Mouse (Mus musculus): ENCODE data around the gene Skint3.
"Not testable (repeated sequence)": the region's sequence is repeated elsewhere in the genome, so short reads cannot be mapped to it uniquely, and the experiment has no call there.

The Skint3 gene

DNA sequence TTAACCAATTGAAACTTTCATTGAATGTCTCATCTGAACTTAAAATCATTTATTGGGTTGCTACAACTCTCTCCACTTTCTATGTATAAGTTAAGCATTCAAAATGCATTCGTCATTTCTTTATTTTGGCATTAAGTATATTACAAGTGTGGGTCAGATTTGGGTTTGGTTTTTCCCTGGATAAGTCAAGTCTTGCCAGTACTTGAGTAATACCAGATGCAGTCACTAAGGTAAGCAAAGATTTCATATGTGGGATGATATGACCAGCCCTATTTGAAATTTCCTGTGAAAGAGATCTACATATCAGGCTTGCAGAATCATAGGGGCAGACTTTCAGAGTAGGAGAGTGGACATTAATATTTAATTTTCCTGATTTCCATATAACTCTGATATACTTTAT, at the start of gene Skint3:
TSS of gene Skint3 (plus strand) at position 301 of the 400 bp plus-strand sequence.
- no peak for DNase-seq (ENCODE audit: low spot score in 2 of 2)

- no peak for DNase-seq (ENCODE audit: low spot score in 2 of 2)
Observed at GRCm38 (mm10) chr4:112243416-112243815, 11.4 kb downstream of the Skint3 start.

DNA sequence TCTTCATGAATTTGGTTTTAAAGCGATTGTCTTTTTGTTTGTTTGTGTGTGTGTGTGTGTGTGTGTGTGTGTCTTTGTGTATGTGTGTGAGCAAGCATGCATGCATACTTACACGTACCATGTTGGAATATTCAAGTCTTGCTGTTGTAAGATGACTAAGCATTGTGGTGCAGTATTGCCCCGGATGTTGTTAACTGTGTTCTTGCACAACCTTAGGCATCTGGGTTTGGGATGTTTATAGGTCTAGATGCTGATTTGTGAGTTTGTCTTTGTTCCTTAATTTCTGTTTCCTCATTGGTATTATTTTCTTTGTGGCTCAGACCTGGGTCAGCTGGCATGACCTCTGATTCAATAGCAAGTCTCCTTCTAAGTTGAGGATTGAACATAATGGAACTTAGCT, 11.9 kb downstream of the Skint3 start:
- DNase-seq (ENCODE audit: low spot score in 2 of 2) = no peak

DNA sequence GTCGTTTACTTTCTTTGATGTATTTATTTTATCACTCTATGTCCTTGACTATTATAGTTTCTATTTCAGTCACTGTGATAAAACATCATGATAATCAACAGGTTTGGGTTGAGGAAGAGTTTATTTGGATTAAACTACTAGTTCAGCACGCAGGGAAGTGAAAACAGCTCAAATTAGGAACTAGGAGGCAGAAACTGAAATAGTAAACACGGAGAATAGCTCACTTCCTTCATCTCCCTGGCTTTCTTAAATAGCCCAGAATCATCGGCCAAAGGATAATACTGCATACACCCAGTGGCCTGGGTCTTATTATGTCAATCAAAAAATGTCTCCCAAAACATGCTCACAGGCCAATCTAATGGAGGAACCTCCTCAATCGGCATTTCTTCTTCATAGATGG, 24.0 kb downstream of the Skint3 start:
- no peak for DNase-seq (ENCODE audit: low spot score in 2 of 2)

DNA sequence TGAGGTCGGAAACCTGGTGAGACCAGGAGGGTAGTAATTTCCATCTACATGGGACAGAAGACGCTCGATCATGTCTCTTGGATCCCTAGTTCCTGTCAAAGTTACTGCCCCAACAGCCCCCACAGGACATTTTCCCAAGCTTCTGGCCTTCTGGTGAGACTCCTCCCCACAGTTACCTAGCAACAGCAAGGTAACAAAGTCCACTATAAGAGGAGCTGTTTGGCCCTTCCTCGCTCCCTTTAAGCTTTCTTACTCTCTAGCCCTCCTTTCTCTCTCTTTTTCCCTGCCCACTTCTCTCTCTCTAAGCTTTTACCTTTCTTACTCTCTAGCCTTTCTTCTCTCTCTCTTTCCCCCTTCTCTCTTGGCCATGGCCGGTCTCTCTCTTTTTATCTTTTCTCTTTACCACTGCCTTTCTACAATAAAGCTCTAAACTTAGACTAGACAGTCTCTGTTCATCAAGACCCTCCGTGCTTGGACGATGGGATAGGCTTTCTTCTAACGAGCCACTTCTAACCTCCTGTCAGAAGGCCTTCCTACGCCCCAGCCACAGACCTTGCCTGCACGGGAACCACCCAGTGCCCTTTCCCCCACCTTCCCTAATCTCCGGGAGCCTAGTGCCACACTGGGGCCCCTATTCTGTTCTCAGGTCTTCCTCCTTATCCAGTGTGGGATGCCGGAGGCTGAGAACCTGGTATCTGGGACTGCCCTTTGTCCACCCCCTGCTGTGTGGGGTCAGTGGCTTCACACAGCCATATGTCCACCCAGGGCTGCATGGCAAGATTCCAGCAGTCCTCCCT, 55.3 kb downstream of the Skint3 start:
- no peak for DNase-seq (ENCODE audit: low spot score in 2 of 2)

DNA sequence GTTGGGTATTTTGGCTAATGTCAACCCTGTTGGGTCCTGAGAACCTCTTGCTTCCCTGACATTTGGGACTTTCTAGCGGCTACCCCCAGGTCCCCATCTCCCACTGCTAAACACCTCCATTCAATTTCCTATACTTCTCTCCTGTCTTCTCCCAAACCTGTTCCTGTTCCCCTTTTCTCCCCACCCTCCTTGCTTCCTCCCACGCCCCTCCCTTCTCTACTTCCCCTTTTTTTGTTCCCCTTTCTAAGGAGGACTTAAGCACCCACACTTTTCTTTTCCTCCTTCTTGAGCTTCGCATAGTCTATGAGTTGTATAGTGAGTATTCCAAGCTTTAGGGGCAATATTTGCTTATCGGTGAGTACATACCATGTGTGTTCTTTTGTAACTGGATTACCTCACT, 56.4 kb downstream of the Skint3 start:
- DNase-seq (ENCODE audit: low spot score in 2 of 2) = no peak

- no peak for DNase-seq (ENCODE audit: low spot score in 2 of 2)
Observed at GRCm38 (mm10) chr4:112302305-112302704, 70.3 kb downstream of the Skint3 start.

GRCm38 (mm10) chr4:112302855-112303509, 70.9 kb downstream of the Skint3 start:
- DNase-seq (ENCODE audit: low spot score in 2 of 2) = no peak

DNA sequence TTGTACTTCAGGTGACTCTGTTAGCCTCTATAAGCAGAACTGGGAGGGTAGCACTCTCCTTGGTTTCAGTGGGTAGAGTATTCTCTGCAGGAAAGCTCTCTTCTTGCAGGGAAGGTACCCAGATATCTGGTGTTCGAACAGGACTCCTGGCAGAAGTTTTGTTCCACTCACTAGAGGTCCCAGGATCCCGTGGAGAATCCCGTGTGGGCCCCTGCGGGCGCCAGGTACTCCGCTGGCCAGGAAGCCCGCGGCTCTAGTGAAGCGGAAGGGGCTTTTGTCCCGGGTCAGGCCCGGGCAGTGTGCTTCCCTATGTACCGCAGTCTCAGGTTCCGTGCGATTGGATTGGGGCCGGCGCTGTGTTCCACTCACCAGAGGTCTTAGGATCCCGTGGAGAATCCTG, 117.1 kb downstream of the Skint3 start:
- DNase-seq (ENCODE audit: low spot score in 2 of 2) = not testable (repeated sequence)
